Mouse (Mus musculus) T-helper 17 cell (primary cell): Measurements from ENCODE around the gene Actg2.

Experiments used
- in situ Hi-C, 2 experiments: fragments of 300-600 bp; cut with MboI, MseI; formaldehyde crosslinking; loops; 1 replicate in 1 of 2; 2 replicates in 1 of 2; pipeline ENCODE4 v1.15.1; 2025; ENCODE audit warnings: high pct_unique_total_duplicates in 2 of 2

The Actg2 gene

DNA sequence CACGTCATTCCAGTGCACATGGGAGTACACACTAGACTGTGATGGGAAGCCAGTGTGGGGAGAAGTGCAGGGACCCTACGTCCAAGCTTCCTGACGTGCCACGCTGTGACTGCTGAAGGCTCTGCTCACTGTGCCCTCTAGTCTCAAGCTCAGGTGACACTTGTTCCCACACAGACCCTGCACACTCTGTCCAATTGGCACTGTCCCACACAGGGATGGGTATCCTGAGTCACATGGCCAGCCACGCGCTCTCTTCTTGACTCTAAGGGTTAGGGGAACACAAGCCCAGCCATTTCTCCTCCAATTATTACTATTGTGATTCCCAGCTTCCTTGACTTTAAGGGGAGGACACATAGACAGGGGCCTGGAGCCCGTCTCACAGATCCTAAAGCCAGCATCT is 52.3 kb downstream of the Actg2 start:
- in situ Hi-C loops: loop anchor here in 1 of 2 experiments (10.0 kb wide), 1 partner anchor 1039 kb away; no protein-coding TSS in a partner anchor

DNA sequence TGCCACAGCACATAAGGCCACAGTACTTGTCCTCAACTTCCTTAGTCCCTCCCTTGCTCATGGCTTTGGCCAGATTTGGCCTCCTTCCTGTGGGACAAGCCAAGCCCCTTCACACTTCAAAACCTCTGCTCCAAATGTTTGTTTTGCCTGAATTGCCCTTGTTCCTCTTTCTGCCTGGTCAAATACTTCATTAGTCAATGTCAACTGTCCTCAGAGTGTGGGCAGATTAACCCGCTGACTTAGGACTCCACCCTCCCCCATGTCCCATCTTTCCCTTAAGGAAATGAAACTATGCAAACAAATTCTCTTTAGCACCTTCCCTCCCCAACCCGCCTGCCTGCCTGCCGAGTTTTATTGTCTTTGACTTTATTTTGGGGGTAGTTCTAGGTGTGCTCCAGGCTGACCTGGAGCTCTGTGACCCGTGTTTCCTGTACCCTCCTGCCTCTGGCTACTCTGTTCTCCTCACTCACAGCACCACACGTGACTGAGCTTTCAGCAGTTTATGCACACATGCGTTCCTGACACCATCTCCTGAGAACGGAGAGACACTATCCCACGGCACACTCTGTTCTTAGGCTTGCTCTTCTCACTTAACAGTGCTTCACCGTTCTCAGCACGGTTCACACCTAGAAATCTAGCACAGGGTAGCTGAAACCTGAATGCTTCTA is 53.5 kb downstream of the Actg2 start:
- in situ Hi-C loops: loop anchor here in 1 of 2 experiments (10.0 kb wide), 1 partner anchor 1038 kb away; no protein-coding TSS in a partner anchor

DNA sequence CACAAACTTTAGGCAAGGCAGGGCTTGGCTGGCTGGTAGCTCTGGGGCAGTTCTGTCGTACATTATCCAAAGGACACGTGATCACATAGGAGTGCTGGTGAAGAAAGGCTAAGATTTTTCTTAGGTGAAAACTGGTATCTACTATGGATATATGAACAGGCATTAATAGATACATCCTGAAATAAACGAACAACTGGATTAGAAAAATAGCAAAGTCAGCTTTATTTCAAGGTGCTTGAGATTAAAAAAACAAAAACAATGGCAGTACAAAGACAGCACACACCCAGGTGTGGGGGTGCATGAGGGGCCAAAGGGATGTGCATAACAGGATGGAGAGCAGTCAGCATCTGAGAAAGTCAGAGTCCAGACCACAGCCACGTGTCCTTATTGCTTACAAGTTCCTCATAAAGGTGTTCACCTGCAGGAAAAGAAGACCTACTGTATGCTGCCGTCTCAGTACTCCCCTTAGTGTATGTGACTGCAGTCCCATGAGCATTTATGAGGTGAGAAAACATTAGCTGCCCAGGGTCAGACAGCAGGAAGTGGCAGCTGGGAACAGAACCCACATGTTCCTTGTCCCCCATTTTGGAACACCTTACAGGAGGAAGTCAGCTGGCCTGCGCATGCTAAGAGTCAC is 55.9 kb downstream of the Actg2 start:
- in situ Hi-C loops: loop anchor here in 1 of 2 experiments (10.0 kb wide), 1 partner anchor 1035 kb away; no protein-coding TSS in a partner anchor

DNA sequence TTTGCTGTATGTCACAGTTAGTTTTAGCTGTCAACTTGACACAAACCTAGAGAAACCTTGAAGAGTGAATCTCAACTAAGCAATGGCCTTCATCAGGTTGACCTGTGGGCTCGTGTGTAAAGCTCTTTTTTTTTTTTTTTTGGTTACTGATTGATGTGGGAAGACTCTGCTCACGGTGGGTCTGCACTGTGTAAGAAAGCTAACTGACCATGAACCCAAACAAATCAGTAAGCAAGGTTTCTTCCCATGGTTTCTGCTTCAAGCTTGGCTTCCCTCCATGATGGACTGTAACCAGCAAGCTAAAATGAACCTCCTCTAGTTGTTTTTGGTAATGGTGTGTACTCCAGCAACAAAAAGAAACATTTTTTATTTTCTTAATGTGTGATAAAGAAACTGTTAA is 56.9 kb downstream of the Actg2 start:
- in situ Hi-C loops: loop anchor here in 1 of 2 experiments (5.0 kb wide), 1 partner anchor 88 kb away; no protein-coding TSS in a partner anchor

DNA sequence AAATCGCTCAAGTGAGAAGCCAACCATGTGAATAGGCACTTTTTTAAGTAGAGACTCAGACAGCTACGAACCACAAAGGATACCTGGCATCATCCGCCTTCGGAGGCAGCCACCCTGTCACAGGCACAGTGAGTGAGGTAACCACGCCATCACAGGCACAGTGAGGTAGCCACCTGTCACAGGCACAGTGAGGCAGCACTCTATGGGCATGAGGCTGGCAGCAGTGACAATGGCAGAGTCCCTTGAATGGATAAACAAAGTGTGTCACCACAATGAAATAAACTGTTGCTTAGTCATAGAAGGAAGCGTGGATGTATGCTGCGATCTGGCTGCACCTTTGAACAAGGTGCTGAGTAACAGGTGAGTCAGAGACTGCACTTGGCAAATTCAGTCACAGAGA is 57.4 kb downstream of the Actg2 start:
- in situ Hi-C loops: loop anchor here in 1 of 2 experiments (5.0 kb wide), 1 partner anchor 89 kb away; no protein-coding TSS in a partner anchor

DNA sequence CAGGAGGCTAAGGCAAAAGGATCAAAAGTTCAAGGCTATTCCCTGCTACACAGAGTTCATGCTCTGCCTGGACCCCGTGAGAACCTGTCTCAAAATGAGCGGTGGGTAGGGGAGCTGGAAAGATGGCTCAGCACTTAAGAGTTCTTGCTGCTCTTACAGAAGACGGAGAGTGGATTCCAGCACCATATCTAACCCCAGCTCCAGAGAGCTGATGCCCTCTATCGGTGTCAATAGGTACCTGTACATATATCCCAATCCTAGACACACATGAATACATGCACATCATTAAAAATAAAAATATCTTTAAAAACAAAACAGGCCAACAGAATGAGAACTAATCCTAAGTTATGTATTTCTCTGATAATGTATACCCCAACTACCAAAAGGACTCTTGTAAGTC is 57.8 kb downstream of the Actg2 start:
- in situ Hi-C loops: loop anchor here in 1 of 2 experiments (5.0 kb wide), 1 partner anchor 89 kb away; no protein-coding TSS in a partner anchor

DNA sequence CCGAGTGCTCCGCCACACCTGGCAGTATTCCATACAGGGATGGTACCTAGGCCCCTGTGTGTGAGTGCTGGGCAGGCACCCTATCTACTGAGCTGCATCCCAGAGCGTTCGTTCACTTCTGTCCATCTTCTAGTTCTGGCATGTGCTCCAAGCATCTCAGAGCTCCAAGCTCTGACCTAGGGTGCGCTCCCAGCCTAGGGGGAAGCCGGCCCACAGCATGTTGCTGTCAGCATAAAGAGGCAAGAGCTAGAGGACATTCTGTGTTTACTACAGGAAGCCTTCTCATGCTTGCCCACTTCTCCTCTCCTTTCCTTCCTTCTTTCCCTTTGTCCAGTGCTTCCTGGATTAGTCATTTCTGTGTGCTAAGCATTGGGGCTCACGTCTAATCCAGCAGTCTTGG is 60.6 kb downstream of the Actg2 start:
- in situ Hi-C loops: loop anchor here in 1 of 2 experiments (5.0 kb wide), 1 partner anchor 92 kb away; no protein-coding TSS in a partner anchor

DNA sequence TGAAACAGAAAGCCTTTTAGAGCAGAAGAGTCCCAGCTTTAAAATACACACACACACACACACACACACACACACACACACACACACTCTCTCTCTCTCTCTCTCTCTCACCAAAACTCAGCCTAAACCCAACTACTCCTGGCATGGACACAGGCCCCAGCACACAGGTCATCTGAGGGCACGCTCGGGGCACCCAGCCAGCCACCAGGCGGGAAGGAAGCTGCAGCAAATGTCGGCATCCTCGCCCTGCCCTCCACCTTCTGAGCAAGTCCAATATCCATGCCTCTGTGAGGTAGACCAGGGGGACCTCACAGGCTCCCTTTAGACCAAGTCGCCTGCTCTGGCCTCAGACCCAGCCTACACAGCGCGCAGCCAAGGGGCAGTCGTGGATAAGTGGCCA is 62.8 kb downstream of the Actg2 start:
- in situ Hi-C loops: loop anchor here in 1 of 2 experiments (5.0 kb wide), 1 partner anchor 34 kb away; the partner anchor contains the start of gene Dguok

DNA sequence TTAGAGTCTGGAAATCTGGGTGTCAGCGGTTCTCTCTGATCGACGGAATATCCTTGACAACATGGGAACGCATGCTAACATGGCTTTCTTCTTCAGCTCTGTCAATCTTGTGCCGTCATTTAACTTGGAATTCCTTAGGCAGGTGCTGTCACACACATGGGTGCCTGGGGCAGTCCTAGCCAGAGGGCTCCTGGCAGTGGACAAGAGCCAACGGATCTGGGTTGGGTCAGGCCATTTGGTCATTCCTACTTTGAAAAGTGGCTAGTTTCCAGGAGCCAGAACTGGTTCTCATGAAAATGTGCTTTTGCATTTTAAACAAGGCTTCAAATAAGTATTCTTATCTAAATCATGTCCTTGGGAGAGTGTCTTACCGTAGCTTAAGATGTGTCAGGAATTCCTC is 64.3 kb downstream of the Actg2 start:
- in situ Hi-C loops: loop anchor here in 1 of 2 experiments (5.0 kb wide), 1 partner anchor 36 kb away; the partner anchor contains the start of gene Dguok

DNA sequence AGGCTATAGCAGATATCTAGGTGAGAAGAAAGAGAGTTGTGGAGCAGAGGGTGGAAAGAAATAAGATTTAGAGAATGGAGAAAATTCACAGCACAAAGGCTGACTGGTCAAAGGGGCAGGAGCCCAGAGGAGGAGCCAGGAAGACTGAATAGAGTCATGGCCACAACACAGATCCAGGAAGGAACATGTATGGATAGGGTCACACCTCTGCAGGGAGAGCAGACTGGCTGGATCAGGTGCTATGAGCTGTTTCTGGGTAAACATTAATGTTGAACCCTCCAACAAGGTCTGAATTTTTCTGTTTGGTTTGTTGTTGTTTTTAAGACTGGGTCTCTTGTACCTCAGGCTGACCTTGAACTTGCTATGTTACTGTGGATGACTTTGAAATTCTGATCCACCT is 72.1 kb downstream of the Actg2 start:
- in situ Hi-C loops: no loop called here
